Mouse (Mus musculus) embryonic fibroblast, embryonic 13.5 days (primary cell): ENCODE measurements around the gene Gdpd1.

Experiments
- CTCF ChIP-seq: IDR thresholded peaks from 2 replicates; pipeline ENCODE4 v1.5.1; 2011; ENCODE audit warnings: mild to moderate bottlenecking, control low read depth, low read length, moderate library complexity, borderline replicate concordance; ENCODE audit not compliant: insufficient read depth
- POLR2A ChIP-seq: IDR thresholded peaks from 2 replicates; pipeline ENCODE4 v1.6.1; 2011; ENCODE audit warnings: low read depth, mild to moderate bottlenecking, control low read depth, low read length, moderate library complexity

DNA sequence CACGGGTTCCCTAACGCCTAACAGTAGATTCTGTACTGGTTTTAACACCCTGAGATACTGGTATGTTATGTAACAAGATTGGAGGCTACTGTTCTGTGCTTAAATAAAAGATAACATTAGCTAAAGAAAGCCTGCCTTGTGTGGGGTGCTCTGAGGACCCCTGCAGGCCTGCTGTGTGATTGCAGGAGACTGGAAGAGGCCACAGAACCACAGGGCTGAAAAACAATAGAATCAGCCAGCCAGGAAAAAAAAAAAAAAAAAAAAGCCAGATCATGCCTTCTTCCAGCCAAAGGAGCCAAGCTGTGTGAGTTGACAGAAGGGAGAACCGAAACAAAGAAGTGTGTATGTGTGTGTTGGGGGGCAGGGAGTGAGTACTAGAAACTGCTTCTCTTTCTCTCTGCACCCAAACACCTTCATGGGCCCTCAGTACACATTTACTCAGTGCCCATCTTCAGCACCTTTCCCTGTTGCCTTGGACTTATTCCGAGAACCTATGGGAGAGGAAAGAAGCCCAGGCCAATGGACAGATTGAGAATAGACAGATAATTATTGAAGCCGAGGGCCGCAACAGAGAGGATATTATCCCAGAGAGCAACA is 78.1 kb downstream of the Gdpd1 start:
- TF ChIP-seq CTCF, result peak; percentile 64
- no peak for TF ChIP-seq POLR2A
